Mouse (Mus musculus) layer of hippocampus, adult 18-20 months (tissue): ENCODE data around the gene 1700012B07Rik. TPM values are rescaled to one million over a fixed set of nuclear protein-coding genes. Genes with fewer than 3 reads are reported as not detected.

Source experiments
- DNase-seq, 2 experiments: peaks; one replicate each; pipeline ENCODE4 v3.0.0; 2022; ENCODE audit warnings: low spot score in 2 of 2
- total RNA-seq, 2 experiments: library from RNA; stranded (reverse); gene quantifications; 2 replicates each; pipeline ENCODE4 v1.2.3; 2021

Gene 1700012B07Rik
- total RNA-seq, 2 experiments from 2014 or later = not detected

DNA sequence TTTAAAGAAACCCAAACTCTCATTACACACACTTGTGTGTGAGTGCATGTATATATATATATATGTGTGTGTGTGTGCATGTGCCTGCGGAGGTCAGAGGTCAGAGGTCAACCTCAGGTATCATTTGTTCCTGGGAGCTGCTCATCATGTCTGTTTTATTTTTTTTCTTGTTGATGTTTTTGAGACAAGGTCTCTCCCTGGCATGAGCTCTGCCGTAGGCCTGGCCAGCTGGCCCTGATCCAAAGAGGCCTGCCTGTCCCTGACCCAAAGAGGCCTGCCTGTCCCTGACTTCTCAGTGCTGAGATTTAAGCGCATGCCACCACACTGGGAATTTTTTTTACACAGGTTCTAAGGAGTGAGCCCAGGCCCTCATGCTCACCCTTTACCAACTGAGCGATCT lies 24.1 kb upstream of the 1700012B07Rik start:
- DNase-seq = no peak

DNA sequence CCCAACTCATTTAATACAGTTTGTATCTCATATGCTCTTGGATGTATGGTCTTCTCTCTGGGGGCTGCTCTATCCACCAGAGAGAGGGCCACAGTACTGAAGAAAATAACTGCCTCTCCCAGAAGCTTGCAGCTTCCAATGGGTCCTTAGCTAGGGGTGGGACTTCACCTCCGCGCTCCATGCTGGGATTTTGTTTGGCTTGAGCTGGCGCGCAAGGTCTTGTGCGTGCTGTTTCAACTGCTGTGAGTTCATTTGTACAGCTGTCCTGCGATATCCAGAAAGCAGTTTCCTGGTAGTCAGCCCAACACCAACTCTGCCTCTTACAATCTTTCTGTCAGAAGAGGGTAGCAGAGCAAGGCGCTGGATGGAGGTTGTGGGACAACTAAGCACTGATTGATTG lies 18.5 kb upstream of the 1700012B07Rik start:
- no peak for DNase-seq

DNA sequence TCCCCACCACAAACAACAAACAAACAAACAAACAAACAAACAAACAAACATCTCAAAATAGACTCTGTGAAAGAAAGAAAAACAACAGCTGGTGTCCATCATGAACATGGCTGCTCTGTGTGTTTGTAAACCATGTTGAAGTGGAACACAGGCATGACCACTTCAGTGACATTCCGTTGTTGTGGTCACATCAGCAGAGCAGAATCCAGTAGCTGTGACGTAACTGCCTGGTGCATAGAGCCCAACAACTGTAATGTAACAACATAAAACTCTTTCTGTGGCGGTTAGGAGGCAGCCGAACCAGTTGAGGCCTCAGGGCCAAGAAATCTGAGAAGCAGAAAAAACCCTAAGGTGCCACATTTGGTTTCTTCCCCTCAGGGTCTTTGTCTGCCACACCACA lies 17.8 kb upstream of the 1700012B07Rik start:
- DNase-seq = no peak

DNA sequence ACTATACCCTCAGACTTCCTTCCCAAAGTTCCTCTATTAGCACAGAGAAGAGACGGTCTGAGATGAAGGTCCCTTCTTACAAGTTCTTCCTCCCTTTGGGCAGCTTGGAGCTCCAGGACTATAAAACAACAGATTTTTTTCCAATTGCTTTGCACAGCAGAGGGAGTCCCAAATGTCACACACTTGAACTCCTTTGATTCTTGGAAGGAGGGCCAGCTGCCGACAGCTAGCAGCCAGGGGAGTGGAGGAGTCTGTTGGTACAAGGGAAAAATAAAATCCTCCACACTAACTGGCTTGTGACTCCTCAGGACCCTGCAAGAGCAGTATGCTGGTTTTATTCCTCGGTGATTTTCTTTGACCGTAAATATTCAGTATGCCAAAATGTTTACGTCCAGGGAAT lies 16.6 kb upstream of the 1700012B07Rik start:
- DNase-seq = no peak

DNA sequence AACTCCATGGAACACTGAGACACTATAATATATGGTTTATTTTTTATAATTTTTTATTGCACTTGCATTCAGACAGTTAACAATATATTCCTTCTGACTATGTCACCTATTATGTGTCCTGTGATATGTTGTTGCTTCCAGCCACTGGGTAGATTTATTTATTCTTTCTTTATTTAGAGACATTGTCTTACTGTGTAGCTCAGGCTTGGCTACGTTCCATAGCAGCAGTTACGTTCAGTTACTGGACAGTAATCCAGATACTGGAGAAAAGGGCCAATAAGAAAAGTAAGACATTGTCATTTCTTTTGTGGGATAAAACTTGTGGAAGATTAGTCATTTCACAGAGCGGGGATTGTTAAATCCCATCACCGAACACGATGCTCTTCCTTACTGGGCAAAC lies 2.5 kb upstream of the 1700012B07Rik start:
- no peak for DNase-seq

DNA sequence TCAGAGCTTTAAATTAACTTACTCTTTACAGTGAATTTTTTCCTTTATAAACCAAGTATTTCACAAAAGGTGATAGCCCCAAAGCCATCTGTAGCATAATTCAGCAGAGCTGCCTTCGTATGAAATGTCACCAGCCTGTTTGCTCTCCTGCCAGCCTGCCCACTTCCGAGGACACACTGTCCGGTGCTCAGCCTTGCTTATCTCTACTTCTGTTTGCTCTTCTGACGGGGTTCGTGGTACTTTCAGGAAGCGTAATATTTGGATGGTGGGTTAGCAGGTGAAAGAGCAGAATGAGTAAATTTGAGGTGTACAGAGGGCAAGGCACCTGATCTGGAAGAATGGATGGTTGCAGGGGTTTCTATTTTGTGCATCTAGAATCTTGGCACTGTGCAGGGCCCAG lies 5.6 kb downstream of the 1700012B07Rik start:
- no peak for DNase-seq

DNA sequence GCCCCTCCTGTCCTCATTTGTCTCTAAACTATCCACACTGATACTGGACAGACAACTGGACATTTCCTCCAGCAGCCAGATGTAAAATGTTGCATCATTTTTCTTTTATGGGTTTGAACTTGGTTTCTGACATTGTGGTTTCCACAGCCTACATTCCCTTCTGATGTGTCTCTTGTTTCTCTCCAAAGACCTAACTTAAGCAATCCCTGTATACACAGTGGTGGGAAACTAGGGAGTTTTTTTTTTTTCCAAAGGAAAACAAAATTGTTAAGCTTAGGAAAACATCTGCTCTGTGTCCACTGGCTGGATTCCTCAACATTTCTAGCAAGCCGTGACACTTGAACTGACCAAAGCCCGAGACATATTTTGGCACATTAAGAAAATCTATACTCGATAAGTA lies 10.4 kb downstream of the 1700012B07Rik start:
- DNase-seq = no peak

DNA sequence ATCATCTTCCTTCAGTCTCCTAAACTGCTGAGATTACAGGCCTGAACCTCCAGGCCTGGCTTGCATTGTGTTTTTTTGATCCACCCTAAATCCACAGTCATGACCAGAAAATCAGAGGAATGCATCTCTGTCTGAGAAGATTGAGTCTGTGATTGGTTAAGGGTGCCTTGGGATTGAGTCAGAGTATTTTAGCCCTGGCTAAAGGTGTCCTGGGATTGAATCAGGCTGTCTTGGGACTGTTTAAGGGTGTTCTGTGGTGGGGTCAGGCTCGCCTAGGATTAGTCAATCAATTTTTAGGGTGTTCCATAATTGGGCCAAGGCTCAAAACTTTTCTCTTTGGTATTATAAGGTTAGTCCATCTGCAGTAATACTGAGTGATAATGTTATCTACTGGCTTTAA lies 10.9 kb downstream of the 1700012B07Rik start:
- no peak for DNase-seq

DNA sequence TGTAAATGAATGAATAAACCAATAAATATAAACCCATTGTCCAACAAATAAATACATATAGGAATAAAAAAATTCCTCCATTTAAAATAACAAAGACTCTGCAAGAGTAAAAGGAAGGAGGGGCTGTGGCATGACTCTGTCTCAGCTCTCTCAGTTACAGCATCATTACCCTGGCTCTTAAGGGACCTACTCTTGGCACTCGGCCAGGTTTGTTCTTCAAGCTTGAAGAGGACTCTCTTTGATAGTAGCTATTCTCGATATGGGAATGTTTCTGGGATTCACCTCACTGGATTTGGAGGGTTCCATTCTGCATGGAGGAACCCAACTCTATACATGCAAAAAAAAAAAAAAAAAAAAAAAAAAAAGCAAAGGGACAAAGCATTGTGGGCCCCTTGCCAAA lies 16.1 kb downstream of the 1700012B07Rik start:
- DNase-seq = no peak

DNA sequence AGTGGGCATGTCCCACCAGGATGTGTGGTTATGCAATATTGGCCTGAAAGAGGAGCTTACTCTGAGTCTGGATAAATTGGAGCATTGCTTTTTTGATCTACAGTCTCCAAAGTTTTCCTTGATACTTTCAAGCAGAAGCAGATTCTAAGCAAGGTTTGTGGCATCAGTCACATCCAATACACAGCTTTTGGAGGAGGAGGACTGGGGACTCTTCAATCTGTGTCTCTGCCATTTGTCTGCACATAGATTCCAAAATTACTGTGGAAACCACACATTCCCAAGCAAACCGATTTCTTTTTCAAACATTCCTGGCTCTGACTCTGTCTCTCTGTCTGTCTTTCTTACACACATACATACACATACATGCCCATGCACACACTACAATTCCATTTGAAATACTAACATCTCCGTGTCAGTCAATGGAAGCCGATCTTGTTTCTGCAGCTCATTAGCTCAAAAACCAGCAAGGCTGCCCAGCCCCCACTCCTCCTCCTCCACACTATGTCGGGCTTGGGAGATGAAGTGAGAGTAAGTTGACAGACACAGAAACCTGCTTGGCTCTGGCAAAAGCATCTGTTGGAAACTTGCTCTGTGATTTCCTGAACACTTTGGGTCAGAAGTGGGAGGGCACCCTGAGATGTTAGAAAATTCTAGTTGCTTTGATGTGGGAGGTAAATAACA lies 18.5 kb downstream of the 1700012B07Rik start:
- peak; percentile 49 to 57 for DNase-seq

DNA sequence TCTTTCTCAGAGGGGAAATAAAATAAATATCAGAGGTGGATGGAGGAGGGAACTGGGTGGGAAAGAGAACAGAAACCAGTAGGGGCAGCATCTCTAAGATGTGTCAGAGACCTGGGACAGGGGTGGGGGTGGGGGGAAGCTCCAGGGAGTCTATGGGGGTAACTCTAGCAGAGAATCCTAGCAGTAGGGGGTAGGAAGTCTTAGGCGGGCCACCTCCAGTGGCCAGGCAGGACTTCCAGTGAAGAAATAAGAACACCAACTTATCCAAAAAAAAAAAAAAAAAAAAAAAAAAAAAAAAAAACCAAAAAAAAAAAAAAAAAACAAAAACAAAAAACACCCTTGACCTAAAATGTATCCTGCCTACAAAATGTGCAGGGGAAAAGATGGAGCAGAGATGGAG lies 26.3 kb downstream of the 1700012B07Rik start:
- DNase-seq = no peak

DNA sequence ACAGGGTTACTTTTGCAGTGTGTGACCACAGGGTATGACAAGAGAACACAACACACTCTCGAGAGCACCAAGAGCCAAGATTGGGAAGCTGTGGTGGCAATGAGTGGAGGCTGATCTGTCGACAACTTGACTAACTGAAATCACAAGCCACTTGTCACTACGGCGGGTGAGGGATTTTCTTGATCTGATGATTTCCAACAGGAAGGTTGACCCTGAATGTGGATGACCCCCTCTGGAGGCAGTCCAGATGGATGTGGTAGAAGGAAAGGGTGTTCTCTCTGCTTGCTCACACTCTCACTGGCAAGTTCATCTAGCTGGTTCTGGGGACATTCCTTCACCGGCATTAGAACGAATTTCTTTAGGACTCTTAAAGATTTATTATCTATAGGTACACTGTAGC lies 30.3 kb downstream of the 1700012B07Rik start:
- DNase-seq = no peak

DNA sequence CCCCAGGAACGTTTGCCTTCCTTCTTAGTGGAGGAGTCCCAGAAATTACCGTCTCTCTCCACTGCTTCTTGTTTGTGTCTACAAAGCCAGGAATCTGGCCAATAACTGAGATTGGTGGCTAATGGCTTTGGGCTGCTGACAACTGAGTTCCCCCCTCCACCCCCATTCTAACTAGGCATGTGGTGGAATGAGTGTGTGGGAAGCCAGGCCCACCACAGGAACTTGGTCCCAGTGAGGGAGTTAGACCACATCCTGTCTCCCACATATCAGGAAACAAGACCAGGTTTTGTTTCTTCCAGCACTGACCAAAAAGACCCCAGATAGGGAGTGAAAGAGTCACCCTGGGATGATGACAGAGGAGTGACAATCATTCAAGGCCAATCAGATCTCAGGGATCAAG lies 32.3 kb downstream of the 1700012B07Rik start:
- DNase-seq = no peak

DNA sequence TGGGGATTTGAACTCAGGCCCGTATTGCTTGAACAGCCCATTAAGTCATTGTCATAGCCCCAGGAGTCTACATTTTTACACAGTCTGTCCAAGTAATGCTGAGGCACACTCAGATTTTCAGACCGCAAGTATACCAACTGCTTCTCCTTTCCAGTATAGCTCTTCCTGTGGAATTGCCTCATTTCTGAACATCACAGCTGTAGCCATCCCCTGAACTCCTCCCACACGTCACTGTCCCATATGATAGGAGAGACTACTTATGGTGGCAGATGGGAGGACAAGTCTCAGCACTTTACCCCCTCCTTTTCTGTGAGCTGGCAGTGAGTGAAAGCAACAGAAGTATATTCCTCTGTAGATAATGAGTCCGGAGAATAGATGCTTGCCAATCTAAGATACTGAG lies 34.3 kb downstream of the 1700012B07Rik start:
- DNase-seq = no peak

DNA sequence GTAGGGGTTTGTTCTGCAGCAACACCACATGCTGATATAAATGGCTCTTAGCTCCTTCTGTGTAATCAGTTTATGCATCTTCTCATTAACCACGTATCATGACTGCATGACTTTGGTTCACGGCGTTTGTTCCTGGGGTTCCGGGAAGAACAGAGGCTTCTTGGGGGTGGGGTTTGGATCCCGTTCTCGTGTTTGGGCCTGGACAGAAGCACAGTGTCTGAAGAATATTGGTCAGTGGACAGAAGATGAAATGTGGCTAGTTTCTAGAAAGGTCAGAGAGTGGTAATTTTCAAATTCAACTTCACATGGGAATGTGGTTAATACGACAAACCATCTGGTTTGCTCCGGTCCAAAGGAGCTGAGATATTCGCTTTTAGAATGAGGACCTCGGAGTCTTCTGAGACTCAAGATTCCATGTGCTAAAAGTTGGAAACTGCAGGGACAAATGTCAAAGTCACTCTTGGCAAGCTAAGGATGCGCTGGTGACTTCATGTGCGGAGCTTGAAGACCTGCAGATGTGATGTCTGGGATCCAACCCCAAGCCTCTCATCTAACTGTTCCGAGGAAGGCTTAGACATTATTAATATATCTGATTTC lies 35.3 kb downstream of the 1700012B07Rik start:
- DNase-seq = no peak

DNA sequence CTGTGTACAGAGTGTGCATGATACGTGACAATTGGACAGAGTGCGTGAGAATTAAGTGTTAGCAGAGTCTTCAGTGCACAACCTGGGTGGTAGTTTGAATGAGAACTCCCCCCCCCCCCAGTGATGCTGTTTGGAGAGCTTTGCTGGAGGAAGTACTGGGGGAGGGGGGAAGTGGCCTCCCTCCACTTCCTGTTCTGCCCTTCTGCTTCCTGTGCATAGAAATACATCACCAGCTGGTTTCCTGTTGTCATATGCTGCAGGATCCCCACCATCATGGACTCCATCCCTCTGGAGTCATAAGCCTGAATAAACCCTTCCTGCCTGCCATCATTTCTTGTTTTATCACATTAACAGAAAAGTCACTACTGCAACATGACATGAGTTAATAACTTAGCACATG lies 35.9 kb downstream of the 1700012B07Rik start:
- no peak for DNase-seq

DNA sequence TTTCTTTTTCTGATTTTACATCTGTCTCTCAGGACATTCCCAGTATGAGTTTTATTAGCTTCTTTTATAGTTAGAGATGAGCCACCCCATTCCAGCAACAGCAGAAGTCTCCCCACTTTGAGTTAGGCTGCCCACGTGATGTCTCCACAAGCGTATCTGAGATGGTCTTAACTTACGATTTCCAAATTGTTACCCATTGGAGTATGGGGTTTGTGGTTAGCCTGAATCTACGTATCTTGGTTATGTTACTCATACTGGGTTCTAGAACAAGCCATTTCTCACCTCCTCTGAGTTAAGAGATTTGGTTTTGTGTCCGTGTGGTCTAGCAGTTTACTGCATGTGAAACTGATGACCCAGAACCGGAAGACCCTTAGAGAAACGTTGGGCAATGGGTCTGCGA lies 37.6 kb downstream of the 1700012B07Rik start:
- no peak for DNase-seq

DNA sequence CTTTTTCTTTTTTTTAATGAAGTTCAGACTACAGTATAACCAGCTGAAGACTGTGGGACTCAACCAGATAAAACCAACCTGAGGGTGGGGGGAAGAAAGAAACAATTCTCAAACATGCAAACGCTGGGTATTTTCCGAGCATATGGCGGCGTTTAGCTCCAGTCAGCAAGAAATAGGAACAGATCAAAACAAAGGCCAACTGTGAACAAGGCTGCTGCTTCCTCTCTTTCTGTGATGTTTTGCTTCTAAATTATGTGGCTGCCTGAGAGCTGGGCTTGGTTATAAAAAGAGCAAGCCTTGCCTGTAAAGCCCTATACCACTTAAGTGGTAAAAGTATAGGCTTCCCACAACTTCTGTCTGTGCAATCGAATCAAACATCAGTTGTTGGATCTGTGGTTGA lies 42.5 kb downstream of the 1700012B07Rik start:
- DNase-seq = peak; percentile 16 to 53

DNA sequence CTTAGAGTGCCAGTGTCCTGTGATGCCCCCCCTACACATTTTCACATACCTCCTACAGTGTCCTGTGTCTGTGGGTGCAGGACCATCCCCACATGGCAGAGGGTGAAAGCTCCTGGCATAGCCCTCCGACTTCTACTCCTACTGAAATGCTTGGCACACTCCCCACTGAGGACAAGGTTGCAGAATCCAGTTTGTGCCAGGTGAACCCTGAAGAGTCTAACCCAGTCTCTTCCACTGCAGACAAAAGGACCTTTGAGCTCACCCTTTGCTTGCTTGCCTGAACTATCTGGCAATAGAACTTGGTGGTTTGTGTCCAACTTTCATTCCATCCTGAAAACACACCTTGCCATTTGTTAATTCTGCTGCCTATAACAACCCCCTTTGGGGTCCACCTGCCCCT lies 56.5 kb downstream of the 1700012B07Rik start:
- no peak for DNase-seq

DNA sequence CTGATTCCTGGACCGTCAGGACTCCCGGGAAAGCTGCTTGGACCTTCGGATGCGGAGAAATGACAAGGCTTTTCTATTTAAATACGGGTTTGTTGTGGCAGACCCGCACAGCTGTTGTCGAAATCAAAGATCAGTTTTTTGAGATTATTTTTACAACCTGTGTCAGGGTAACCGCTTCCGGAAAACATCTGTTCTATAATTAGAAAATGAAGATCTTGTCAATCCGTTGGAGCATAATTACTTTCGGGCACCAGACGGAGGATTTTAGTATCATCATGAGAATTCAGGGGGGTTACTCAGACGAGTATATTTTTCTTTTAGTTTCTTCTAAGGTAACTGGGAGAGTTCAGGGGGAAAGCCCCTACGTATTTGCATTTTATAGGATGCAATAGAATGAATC lies 57.7 kb downstream of the 1700012B07Rik start:
- DNase-seq = no peak

DNA sequence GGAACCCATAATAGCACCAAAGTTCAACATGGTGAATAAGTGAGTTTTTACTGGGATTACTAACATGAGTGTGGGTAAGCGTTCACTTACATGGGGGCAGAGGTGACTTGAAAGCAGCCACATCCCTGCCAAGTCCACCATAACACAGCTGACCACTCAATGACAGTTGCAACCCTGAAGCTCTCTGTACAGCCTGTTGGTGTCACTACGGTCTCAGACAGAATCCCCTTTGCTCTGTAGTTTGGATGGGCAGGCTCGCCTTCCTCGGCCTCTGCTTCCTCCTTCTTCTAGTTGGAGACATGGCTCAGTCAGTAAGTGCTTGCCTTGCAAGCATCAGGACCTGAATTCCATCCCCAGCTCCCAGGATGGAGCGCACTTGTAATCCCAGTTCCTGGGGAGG lies 58.8 kb downstream of the 1700012B07Rik start:
- DNase-seq = no peak

DNA sequence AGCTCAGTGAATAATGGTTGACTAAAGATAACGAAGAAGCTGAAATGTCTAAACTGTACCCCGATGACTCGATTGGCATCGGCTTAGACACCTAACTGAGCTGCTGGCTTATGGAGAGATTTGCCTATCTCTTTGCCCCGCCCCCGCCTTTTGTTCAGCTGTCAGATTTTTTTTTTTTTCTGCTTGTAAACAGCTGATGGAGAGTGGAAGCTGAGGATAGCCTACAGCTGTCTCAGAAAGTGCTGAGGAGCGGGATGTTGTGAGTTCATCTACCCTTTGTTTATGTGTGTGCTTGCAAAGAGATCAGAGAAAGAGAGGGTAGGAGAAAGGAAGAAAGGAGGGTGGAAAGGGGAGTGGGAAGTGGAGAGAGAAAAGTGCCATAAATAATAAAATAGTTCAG lies 67.8 kb downstream of the 1700012B07Rik start:
- no peak for DNase-seq

DNA sequence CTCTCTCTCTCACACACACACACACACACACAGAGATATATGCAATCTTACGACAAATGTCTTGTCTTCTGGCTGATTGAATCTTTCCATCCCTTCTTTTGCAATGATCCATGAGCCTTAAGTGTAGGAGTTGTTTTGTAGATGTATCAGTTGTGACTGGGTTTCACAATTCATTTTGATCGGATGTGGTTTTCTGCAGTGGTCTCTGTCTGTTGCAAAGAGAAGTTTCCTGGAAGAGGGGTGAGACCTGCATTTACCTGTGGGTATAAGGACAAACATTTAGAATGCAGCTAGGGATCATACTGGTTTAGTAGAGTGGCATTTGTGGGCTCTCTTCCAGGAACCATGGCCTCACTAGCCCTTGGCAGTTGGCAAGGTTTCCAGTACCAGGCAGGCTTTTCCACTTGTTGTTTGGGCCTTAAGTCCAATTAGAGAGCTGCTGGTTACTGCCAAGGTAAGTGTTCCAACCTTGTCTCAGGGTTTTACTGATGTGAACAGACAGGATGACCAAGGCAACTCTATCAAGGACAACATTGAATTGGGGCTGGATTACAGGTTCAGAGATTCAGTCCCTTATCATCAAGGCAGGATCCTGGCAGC lies 69.1 kb downstream of the 1700012B07Rik start:
- DNase-seq = peak in 1 of 2 experiments; percentile 23
